Mouse (Mus musculus): ENCODE data around the gene Knl1.

The Knl1 gene

DNA sequence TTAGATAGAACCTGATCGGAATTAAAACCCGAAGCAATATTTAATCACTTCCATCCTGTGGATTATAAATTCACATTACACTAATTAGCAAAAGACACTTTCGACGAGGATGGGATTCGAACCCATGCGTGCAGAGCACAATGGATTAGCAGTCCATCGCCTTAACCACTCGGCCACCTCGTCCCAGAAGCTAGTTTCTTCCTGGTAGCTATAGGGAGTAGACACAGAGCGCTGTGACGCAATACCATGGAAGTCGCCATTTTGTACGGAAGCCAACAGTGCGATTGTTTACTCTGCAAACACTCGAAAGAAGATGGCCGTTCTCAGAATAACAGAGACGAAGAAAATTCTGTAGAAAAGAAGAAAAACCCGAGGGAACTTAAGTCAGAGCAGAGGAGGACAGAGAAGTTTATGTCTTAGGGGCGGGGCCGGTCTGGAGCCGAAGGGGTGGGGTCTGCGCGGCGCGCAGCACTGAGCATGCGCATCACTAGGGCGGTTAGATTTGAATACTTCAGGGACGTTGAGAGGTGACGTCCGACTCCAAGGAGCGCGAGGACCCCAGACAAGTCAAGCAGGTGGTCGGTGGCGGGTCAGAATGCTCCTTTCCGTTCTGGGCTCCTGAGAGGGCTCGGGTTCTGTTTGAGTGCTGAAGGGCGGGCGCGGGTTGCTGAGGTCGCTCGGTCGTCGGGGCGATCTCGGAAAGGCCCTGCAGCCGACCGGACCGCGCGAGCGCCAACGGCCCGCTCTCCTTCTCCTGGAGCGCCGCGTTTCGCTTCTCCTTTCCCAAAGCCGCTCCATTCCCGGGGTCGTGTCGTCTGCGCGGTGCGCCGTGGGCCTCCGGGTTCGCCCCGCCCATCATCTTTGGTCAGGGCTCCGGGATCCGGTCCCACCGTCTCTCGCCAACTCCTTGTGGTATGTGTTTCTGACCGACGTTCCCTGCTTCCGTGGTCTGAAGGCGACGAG lies at the start of gene Knl1:
Gene Knl1, plus strand, starts transcription at position 471 of the 963 bp plus-strand sequence.
- peak; percentile 42; the same call in 1 of the 2 replicates for TF ChIP-seq GATA4 (IDR thresholded peaks at IDR 0.05; ENCODE audit: insufficient replicate concordance, low read length)

- no peak for TF ChIP-seq GATA4 (IDR thresholded peaks at IDR 0.05; ENCODE audit: insufficient replicate concordance, low read length)
Observed at GRCm38 (mm10) chr2:118998115-118998866, 48.6 kb upstream of the Knl1 start.

GRCm38 (mm10) chr2:118999025-118999639 lies 47.8 kb upstream of the Knl1 start:
- TF ChIP-seq GATA4 (IDR thresholded peaks at IDR 0.05; ENCODE audit: insufficient replicate concordance, low read length): no peak

DNA sequence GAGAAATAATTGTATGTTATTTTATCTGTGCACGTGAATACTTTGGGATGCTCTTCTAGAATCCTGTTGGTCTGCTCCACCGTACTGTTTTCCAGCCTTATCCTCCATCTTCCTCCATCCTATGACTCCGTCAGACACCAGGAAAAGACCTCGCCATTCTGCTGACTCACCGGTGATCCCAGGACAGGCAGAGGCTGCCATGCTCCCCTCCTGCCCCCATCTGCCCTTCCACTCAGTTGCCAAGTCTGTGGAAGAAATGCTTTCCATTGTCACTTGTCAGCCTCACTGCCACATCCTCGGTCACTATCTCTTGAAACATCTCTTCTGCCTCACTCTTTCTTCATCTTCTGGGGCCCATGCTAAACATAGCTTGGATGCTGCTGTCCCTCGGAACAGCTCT lies 40.0 kb upstream of the Knl1 start:
- no peak for TF ChIP-seq GATA4 (IDR thresholded peaks at IDR 0.05; ENCODE audit: insufficient replicate concordance, low read length)

DNA sequence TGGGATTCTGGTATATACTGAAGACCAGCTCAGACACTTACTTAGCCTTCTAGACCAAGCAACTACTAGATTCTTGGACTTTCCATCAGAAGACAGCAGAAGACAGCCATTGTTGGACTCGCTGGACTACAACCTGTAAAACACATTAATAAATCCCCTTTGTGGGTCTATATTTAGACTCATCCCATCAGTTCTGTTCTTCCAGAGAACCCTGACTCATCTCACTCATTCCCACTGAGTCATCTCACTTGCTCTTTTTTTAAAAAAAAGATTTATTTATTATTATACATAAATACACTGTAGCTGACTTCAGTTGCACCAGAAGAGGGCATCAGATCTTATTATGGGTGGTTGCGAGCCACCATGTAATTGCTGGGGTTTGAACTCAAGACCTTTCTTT lies 37.5 kb upstream of the Knl1 start:
- TF ChIP-seq GATA4 (IDR thresholded peaks at IDR 0.05; ENCODE audit: insufficient replicate concordance, low read length): no peak

DNA sequence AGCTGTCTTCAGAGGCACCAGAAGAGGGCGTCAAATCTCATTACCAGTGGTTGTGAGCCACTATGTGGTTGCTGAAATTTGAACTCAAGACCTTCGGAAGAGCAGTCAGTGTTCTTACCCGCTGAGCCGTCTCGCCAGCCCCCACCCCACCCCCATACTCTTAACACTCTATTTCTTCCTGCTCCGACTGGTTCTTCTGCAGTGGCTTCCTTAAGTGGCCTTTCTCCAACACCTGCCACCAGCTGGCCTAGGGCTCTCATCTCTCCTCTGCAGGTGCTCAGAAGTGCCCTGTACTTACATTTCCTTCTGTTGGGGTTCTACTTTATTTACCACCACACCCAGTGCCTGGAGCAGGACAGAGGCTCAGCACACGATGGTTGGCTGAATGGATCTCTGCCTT lies 31.9 kb upstream of the Knl1 start:
- no peak for TF ChIP-seq GATA4 (IDR thresholded peaks at IDR 0.05; ENCODE audit: insufficient replicate concordance, low read length)

DNA sequence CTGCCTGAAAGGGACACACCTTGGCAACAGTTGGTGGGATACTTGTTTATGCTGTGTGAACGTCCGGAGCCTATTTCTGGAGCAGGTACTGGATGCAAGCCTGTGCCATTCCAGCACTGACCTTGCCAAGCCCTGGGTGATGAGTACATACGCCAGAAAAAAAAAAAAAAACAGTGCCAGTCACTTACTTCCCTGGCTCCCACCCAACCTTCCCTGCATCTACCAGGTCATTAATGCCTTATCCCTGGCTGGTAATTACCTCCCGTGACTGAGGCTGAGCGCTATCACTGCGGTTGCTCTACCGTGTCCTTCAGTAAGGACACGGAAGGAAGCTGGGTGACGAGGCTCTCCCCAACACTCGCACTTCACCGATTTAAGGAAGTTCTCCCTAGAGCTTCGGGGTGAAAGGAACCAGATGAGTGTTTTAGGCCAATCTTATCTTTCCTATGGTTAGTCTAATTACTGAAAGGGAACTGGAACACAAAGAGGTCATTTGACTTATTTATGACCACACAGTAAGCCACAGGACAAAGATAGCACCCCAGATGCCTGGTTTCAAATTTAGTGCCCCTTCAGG lies 31.2 kb upstream of the Knl1 start:
- no peak for TF ChIP-seq GATA4 (IDR thresholded peaks at IDR 0.05; ENCODE audit: insufficient replicate concordance, low read length)

GRCm38 (mm10) chr2:119017647-119018046 lies 29.3 kb upstream of the Knl1 start:
- TF ChIP-seq GATA4 (IDR thresholded peaks at IDR 0.05; ENCODE audit: insufficient replicate concordance, low read length): no peak

DNA sequence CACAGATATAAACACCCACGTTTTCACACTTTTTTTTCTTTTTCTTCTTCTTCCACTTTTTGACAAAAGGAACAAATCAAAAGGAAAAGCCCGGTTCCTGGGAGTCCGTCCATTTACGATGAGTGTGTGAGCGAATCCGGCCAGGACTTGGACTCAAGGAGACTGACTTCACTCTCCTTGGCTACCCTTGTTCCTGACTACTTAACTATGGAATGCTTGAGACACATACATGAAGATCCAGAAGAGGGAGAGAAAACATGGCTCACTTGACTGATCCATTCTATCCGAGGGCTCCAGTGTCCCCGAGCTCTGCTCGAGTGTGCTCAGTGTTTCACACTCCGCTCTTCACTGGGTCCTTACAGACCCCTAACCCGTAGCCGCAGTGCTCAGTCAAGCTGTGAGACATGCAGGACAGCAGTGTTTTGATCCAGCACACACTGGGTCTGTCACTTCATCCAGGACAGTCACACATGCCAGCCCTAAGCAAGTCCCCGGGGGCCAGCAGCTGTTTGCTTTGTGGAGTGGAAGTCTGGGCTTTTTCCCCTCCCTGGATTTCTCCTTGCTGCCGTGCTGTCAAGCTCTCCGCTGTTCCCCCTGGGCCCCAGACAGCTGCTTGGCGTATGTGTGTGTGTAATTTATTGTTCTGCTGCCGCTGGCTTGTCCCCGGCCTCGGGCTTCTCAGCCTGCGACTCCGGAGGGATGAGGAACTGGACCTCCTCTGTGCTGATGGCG lies 28.4 kb upstream of the Knl1 start:
- no peak for TF ChIP-seq GATA4 (IDR thresholded peaks at IDR 0.05; ENCODE audit: insufficient replicate concordance, low read length)

- TF ChIP-seq GATA4 (IDR thresholded peaks at IDR 0.05; ENCODE audit: insufficient replicate concordance, low read length): no peak
Observed at GRCm38 (mm10) chr2:119019131-119019530, 27.8 kb upstream of the Knl1 start.

GRCm38 (mm10) chr2:119019538-119019937 lies 27.4 kb upstream of the Knl1 start:
- TF ChIP-seq GATA4 (IDR thresholded peaks at IDR 0.05; ENCODE audit: insufficient replicate concordance, low read length): no peak

DNA sequence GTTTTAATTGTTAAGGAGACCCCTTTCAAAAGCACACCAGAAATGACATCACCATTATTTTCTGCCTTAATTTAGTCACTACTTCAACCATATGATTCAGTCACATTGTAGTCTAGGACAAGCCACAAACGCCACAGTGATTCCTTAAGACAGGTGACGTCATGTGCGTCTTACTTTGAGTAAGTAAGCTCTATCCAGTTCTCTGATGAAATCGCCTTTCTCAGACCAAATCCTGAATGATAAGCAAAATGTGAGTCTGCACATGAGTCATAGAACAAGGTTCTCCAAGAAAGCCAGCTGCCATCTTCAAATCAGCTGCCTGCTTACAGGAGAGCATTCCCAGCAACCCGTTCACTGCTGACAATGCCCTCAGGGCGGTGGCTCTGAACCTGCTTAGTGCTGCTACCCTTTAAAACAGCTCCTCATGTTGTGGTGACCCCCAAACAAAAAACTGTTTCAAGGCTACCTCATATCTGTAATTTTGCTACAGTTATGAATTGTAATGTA lies 23.7 kb upstream of the Knl1 start:
- no peak for TF ChIP-seq GATA4 (IDR thresholded peaks at IDR 0.05; ENCODE audit: insufficient replicate concordance, low read length)

DNA sequence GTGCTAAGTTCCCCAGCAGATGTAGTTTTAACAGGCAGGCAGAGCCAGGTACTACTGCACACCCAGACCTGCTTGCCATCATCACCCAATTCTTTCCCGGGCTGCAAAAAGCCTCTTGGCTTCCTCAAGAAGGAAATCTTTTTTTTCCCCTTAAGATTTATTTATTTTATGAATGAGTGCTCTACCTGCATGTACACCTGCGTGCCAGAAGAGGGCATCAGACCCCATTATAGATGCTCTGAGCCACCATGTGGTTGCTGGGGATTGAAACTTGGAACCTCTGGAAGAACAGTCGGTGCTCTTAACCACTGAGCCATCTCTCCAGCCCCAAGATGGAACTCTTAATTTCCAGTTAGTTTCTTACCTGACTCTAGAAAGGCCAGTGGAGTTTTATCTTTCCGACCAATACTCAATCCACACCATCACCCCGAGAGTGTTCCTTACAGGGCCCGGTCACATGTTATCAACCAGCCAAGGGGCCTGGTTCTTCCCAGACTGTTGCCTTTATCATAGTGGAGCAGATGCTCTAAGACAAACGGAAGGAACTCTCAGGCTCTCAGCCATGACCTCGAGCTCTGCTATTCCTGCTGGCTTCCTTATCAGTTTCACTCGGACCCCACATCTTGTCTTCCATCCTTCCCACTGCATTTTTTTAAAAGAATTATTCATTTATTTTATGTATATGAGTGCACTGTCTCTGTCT lies 22.2 kb upstream of the Knl1 start:
- TF ChIP-seq GATA4 (IDR thresholded peaks at IDR 0.05; ENCODE audit: insufficient replicate concordance, low read length): no peak

DNA sequence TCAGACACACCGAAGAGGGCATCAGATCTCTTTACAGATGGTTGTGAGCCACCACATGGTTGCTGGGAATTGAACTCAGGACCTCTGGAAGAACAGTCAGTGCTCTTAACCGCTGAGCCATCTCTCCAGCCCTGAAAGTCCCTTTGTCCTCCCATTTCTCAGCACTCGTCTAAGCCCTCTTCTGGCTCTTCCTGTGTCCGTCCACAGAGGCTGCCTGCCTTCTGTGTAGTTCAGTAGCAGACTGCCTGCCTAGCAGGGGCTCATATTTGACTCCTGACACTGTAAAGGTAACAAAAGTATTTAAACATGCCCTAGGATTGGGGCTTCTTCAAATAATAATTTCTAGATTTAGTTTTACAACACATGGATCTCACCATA lies 21.7 kb upstream of the Knl1 start:
- TF ChIP-seq GATA4 (IDR thresholded peaks at IDR 0.05; ENCODE audit: insufficient replicate concordance, low read length): no peak

Data from liver, adult (tissue).